Mouse (Mus musculus): ENCODE measurements around the gene Gmeb2.

DNA sequence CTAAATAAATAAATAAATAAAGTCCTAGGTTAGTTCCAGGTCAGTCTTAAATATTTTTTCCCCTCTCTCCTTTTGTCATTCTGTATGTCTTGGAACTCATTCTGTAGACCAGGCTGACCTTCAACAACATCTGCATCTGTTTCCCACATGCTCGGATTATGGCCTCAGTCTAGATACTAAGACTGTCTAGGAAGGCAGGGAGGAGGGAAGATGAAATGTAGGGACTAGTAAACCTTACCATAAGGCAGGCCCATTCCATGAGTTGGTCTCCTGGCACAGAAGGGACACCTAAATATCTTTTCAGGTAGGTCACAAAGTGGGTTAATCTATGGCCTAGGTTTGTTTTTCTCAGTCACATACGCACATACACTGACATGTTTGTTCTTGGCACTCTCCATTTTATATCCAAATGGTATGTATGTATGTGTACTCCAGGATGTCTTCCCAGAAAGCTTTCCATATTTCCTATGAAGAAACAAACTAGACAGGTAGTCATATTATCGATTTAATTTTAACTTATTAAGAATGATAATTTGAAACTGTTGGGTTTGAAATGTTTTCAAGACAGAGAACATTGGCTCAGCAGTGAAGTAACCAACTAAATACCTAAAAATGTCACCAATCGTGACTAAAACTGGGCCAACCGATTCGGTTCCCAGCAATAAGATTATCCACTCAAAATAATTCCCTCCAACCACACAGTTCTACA is 1.1 kb downstream of the Gmeb2 start:
- TF ChIP-seq GATA1 (IDR thresholded peaks at IDR 0.05; ENCODE audit: low read length) = no peak
- no peak for TF ChIP-seq TAL1 (IDR thresholded peaks at IDR 0.05; ENCODE audit: low read length)
